Mouse (Mus musculus) stomach, postnatal 0 days (tissue): Measurements from ENCODE around the gene Mrgprb1.
"Not testable (repeated sequence)": the region's sequence is repeated elsewhere in the genome, so short reads cannot be mapped to it uniquely, and the experiment has no call there.

Experiments used
- CTCF ChIP-seq: IDR thresholded peaks from 2 replicates; pipeline ENCODE4 v1.5.1; 2016; ENCODE audit warnings: antibody characterized with exemption, low read depth, mild to moderate bottlenecking, moderate library complexity
- EP300 ChIP-seq: optimal IDR thresholded peaks from 2 replicates; pipeline ENCODE3; 2016; ENCODE audit warnings: antibody characterized with exemption

- not testable (repeated sequence) for TF ChIP-seq CTCF, EP300
Observed at GRCm38 (mm10) chr7:48435936-48436335, 20.2 kb downstream of the Mrgprb1 start.
